Mouse (Mus musculus) heart, postnatal 0 days (tissue): ENCODE data around the gene Eif3l.

ENCODE experiments used
- CTCF ChIP-seq: IDR thresholded peaks from 2 replicates; pipeline ENCODE4 v1.5.1; 2016; ENCODE audit warnings: antibody characterized with exemption, control low read depth, low read depth
- EP300 ChIP-seq: IDR thresholded peaks from 2 replicates; pipeline ENCODE4 v1.6.1; 2016; ENCODE audit warnings: antibody characterized with exemption, low read depth

DNA sequence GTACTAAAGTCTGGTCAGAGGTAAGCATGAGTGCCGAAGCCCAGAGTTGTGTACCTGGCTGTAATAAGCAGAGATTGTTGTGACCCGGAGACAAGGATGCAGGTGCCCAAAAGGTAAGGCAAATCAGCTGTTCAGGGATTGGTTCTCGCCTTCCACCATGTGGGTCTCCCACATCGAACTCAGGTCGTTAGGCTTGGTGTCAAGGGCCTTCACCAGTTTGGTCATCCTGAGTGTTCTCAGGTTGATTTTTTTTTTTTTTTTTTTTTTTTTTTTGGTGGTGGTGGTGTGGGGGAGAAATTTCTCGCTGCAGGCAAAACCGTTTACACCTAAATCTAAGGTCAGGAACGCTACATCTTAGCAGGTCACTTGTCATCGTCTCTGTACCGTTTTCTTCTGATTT, 533 bp upstream of the Eif3l start:
- TF ChIP-seq EP300: no peak
- no peak for TF ChIP-seq CTCF
